In genomic region chr19:47354456-47354855, GRCm38 (mm10) we compare ENCODE assay signal across 14 mouse cellular contexts.
DNase-seq lines count a peak whose midpoint lies in the region; ATAC-seq and TF ChIP-seq lines count a peak whose summit lies in the region.
"Had no signal": no experiment of that assay in that cellular context is flagged by ENCODE, and none has a peak within 500 bp of the region (broad histone marks: within the 10 kb centered on the region; RNA-seq: fewer than 3 reads in every experiment).

No protein-coding gene starts in this region.

- no peak overlapping the region for H3K27ac ChIP-seq in forebrain, embryonic 15.5 days (replicated peaks)
- H3K27ac ChIP-seq in neural tube, embryonic 14.5 days (ENCODE audit: low read depth, low read length): no peak overlapping the region
- no peak overlapping the region for H3K27ac ChIP-seq in liver, postnatal 0 days (ENCODE audit: low read depth)
- H3K27ac ChIP-seq: intestine, embryonic 15.5 days had no signal

- no peaks in the 10 kb centered on the region for H3K9me3 ChIP-seq in forebrain, embryonic 15.5 days
- H3K9me3 ChIP-seq in neural tube, embryonic 14.5 days (ENCODE audit: control insufficient read depth, low read length): no peaks in the 10 kb centered on the region
- H3K9me3 ChIP-seq in liver, postnatal 0 days (ENCODE audit: low read length): no peaks in the 10 kb centered on the region
- H3K9me3 ChIP-seq: intestine, embryonic 15.5 days had no signal

- no peak for TF ChIP-seq EP300 in liver, postnatal 0 days (IDR thresholded peaks at IDR 0.05; ENCODE audit: low read depth)

- H3K27me3 ChIP-seq in forebrain, embryonic 15.5 days: no peaks in the 10 kb centered on the region
- no peaks in the 10 kb centered on the region for H3K27me3 ChIP-seq in neural tube, embryonic 14.5 days (ENCODE audit: control insufficient read depth, insufficient read depth, low read length)
- H3K27me3 ChIP-seq in liver, postnatal 0 days (ENCODE audit: insufficient read depth, low read length): no peaks in the 10 kb centered on the region
- H3K27me3 ChIP-seq: intestine, embryonic 15.5 days had no signal

- WGBS in forebrain, embryonic 15.5 days: 5% methylated on average over 8 of the region's 8 CpGs
- WGBS in neural tube, embryonic 14.5 days: 33% methylated on average over 8 of the region's 8 CpGs
- WGBS in liver, postnatal 0 days (ENCODE audit: insufficient replicate concordance): 90% methylated on average over 8 of the region's 8 CpGs

- peak; percentile 38 to 46 for DNase-seq in layer of hippocampus, postnatal 10 days (ENCODE audit: low spot score in 2 of 2)
- no peak for DNase-seq in layer of hippocampus, adult 18-20 months (ENCODE audit: low spot score in 2 of 2)
- DNase-seq in mesoderm, embryonic 11.5 days (ENCODE audit: low read depth, low spot score): peak; percentile 38
- DNase-seq in spleen, postnatal 10 days (ENCODE audit: low spot score in 2 of 2): no peak
- DNase-seq in heart, postnatal 4 days: no peak
- DNase-seq in liver, postnatal 0 days: no peak
- DNase-seq: adrenal gland, postnatal 36 days; cerebellum, adult 11-12 months; gastrocnemius, postnatal 10 days; kidney, postnatal 25 days; lung, adult 2 months had no signal

- H3K4me3 ChIP-seq in forebrain, embryonic 15.5 days: no peak overlapping the region
- H3K4me3 ChIP-seq in neural tube, embryonic 14.5 days (ENCODE audit: low read depth, low read length): no peak overlapping the region
- no peak overlapping the region for H3K4me3 ChIP-seq in liver, postnatal 0 days (ENCODE audit: low read depth, low read length)
- H3K4me3 ChIP-seq: intestine, embryonic 15.5 days had no signal

- H3K4me1 ChIP-seq in forebrain, embryonic 15.5 days: peaks cover 17% of the 10 kb centered on the region
- no peaks in the 10 kb centered on the region; the same call in 1 of the 2 replicates for H3K4me1 ChIP-seq in neural tube, embryonic 14.5 days (ENCODE audit: control insufficient read depth, insufficient read depth, low read length)
- H3K4me1 ChIP-seq in liver, postnatal 0 days (ENCODE audit: insufficient read depth): peaks cover 3% of the 10 kb centered on the region

- TF ChIP-seq CTCF in liver, postnatal 0 days (IDR thresholded peaks at IDR 0.05; ENCODE audit: low read depth): no peak

- ATAC-seq in forebrain, embryonic 15.5 days (replicated peaks): peak; percentile 69
- ATAC-seq in neural tube, embryonic 14.5 days (ENCODE audit: low read depth): peak; percentile 67; the same call in 1 of the 2 replicates
- ATAC-seq in liver, postnatal 0 days: no peak
- ATAC-seq: intestine, embryonic 15.5 days had no signal

- no peak overlapping the region for H3K9ac ChIP-seq in forebrain, embryonic 15.5 days (replicated peaks)
- no peak overlapping the region for H3K9ac ChIP-seq in neural tube, embryonic 14.5 days (replicated peaks; ENCODE audit: low read depth, low read length)
- no peak overlapping the region for H3K9ac ChIP-seq in liver, postnatal 0 days (replicated peaks)
- H3K9ac ChIP-seq: intestine, embryonic 15.5 days had no signal

- no peaks in the 10 kb centered on the region for H3K36me3 ChIP-seq in forebrain, embryonic 15.5 days
- no peaks in the 10 kb centered on the region for H3K36me3 ChIP-seq in neural tube, embryonic 14.5 days (ENCODE audit: control insufficient read depth, insufficient read depth, low read length)
- H3K36me3 ChIP-seq in liver, postnatal 0 days (replicated peaks; ENCODE audit: insufficient read depth, low read length): no peaks in the 10 kb centered on the region
- H3K36me3 ChIP-seq: intestine, embryonic 15.5 days had no signal

- no peak overlapping the region for H3K4me2 ChIP-seq in forebrain, embryonic 15.5 days (replicated peaks)
- H3K4me2 ChIP-seq in neural tube, embryonic 14.5 days (ENCODE audit: low read depth, low read length): no peak overlapping the region
- no peak overlapping the region for H3K4me2 ChIP-seq in liver, postnatal 0 days (ENCODE audit: low read depth, low read length)
- H3K4me2 ChIP-seq: intestine, embryonic 15.5 days had no signal

Comparison
In these comparisons a context has a peak if more than half of its experiments do, and no peak if none do; other contexts are left out.
1. DNase-seq: peak in layer of hippocampus, postnatal 10 days (2 of 2) and mesoderm, embryonic 11.5 days (single experiment); none in layer of hippocampus, adult 18-20 months (0 of 2), spleen, postnatal 10 days (0 of 2), heart, postnatal 4 days (single experiment) and liver, postnatal 0 days (single experiment).